Mouse (Mus musculus) gastrocnemius, adult 2 months (tissue): ENCODE measurements around the gene Psma7. TPM values are rescaled to one million over a fixed set of nuclear protein-coding genes. Genes with fewer than 3 reads are reported as not detected.

Experiments used
- DNase-seq: peaks from one replicate; pipeline ENCODE4 v3.0.0; 2022
- H3K27ac ChIP-seq: fragments of 200-600 bp; 2 replicates; pipeline ENCODE4 v1.8.1; 2022; ENCODE audit warnings: mild to moderate bottlenecking
- H3K4me3 ChIP-seq: fragments of 200-600 bp; 2 replicates; pipeline ENCODE4 v1.8.1; 2022; ENCODE audit warnings: mild to moderate bottlenecking, moderate library complexity
- CTCF ChIP-seq: fragments of 200-600 bp; IDR thresholded peaks from 2 replicates; pipeline ENCODE4 v1.8.1; 2022; ENCODE audit warnings: antibody characterized with exemption, mild to moderate bottlenecking, moderate library complexity
- intact Hi-C: fragments of 180-260 bp; cut with DNase I; formaldehyde crosslinking; loops from one replicate; pipeline ENCODE4 v1.15.1; 2025
- total RNA-seq, 2 experiments: library from RNA; stranded (reverse); gene quantifications; 2 replicates each; pipeline ENCODE4 v1.2.3; 2021

Gene Psma7
- total RNA-seq, 2 experiments from 2014 or later: 135 to 160 TPM

GRCm38 (mm10) chr2:180013686-180014085 is 28.5 kb downstream of the Psma7 start:
- DNase-seq: no peak
- intact Hi-C loops: no loop called here
- Histone ChIP-seq H3K4me3 (no peak overlapping the region), H3K27ac (no peak overlapping the region)
- no peak for TF ChIP-seq CTCF

GRCm38 (mm10) chr2:180011370-180011769 is 30.9 kb downstream of the Psma7 start:
- H3K27ac ChIP-seq: no peak overlapping the region
- no peak overlapping the region for H3K4me3 ChIP-seq
- intact Hi-C loops: no loop called here
- TF ChIP-seq CTCF: no peak
- DNase-seq: no peak

DNA sequence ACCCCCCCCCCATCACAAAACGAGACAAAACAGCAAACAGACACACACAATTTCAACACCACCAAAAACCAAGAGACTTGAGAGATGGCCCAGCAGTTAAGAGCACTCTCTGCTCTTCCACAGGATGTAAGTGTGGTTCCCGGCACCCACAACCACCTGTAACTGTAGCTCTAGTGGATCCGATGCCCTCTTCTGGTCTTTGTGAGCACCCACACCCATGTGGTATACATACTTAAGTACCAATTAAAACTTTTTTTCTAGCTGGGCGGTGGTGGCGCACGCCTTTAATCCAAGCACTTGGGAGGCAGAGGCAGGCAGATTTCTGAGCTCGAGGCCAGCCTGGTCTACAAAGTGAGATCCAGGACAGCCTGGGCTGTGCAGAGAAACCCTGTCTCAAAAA is 31.5 kb downstream of the Psma7 start:
- no peak for TF ChIP-seq CTCF
- H3K27ac ChIP-seq: no peak overlapping the region
- H3K4me3 ChIP-seq: no peak overlapping the region
- intact Hi-C loops: no loop called here
- DNase-seq: no peak

- Histone ChIP-seq H3K27ac (peak overlapping the region; percentile 12; the same call in 1 of the 2 replicates), H3K4me3 (no peak overlapping the region)
- no peak for TF ChIP-seq CTCF
- DNase-seq: no peak
- intact Hi-C loops: no loop called here
Measured at GRCm38 (mm10) chr2:180006352-180007017, 35.7 kb downstream of the Psma7 start.

GRCm38 (mm10) chr2:180005656-180006351 is 36.4 kb downstream of the Psma7 start:
- Histone ChIP-seq H3K27ac (peak overlapping the region; percentile 28; the same call in 1 of the 2 replicates), H3K4me3 (no peak overlapping the region)
- DNase-seq: peak; percentile 36
- no peak for TF ChIP-seq CTCF
- intact Hi-C loops: no loop called here

DNA sequence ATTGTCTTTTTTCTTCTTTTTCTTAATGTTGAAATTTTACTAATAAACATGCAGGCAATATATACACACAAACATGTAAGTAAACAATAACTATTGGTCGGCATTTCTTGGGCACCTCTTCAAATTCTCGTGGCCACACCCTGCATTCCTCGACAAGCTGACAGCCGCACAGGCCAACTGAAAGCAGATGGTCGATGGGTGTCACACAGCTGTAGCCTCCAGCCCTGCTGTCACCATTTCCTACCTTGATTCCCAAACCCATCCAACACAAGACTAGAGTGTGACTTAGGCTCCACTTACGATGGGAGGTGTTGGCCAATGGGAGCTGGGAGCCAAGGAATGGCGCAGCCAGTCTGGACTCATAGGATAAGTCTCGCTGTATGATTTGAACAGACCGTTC is 40.6 kb downstream of the Psma7 start:
- H3K27ac ChIP-seq: no peak overlapping the region
- TF ChIP-seq CTCF: no peak
- H3K4me3 ChIP-seq: no peak overlapping the region
- DNase-seq: no peak
- intact Hi-C loops: no loop called here

DNA sequence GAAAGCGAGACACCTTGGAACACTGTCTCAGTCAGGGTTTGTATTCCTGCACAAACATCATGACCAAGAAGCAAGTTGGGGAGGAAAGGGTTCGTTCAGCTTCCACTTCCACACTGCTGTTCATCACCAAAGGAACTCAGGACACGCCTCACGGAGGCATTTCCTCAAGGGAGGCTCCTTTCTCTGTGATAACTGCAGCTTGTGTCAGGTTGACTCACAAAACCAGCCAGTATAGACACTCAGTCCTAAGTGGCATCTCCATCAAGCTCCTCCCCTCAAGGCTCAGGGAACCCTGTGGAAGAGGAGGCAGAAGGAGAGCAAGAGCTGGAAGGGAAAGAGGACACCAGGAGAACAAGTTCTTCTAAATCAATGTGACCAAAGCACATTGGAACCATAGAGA is 43.8 kb downstream of the Psma7 start:
- Histone ChIP-seq H3K4me3 (no peak overlapping the region), H3K27ac (no peak overlapping the region)
- no peak for TF ChIP-seq CTCF
- DNase-seq: no peak
- intact Hi-C loops: no loop called here

- no peak for TF ChIP-seq CTCF
- no peak overlapping the region for H3K4me3 ChIP-seq
- DNase-seq: no peak
- H3K27ac ChIP-seq: no peak overlapping the region
- intact Hi-C loops: no loop called here
Measured at GRCm38 (mm10) chr2:179993071-179993470, 49.2 kb downstream of the Psma7 start.

DNA sequence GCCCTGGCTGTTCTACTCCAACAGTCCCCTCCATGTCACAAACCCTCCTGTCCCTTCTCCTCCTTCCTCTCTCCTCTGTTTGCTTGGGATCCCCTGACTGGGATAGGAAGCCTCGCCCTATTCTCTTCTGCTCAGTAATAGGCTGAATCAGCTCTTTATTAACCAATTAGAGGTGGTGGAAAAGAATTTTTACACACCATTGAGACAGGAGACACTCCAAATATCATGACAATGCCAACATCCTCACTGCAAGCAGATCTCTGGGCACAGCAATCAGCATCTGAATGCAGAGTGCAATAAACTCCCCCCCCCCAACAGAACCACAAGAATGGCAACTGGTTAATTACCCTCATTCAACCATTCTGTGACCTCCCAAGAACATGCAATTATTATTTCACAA is 53.1 kb downstream of the Psma7 start:
- no peak for TF ChIP-seq CTCF
- DNase-seq: no peak
- Histone ChIP-seq H3K4me3 (no peak overlapping the region), H3K27ac (no peak overlapping the region)
- intact Hi-C loops: no loop called here

DNA sequence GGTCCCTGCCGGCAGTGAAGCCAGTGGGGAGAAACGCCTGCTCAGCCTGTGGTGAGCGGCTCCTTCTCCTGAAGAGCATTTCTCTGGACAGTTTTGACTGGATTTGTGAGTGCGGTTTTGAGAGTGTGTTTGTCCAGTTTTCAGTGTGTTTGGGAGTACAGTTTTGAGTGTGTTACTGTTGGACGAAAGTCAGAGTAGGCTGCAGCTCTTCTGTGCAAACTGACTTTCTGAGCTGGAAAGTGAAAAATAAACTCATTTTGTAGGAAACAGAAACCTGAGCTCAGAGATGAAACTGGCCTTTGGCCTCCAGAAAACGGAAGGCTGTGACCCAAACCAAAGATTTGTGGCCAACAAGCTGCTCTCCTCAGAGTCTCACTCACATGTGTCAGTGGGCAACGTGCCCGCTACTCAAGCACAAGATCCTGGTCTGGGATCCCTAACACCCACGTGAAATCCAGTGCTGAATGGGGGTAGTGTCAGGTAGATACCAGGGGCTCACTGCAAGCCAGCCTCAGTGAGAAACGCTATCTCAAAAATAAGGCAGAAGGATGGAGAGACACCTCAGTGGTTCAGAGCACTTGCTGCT is 55.7 kb downstream of the Psma7 start:
- intact Hi-C loops: no loop called here

More for the DNA sequence above, 55.7 kb downstream of the Psma7 start:
- no peak for DNase-seq
- no peak for TF ChIP-seq CTCF
- H3K4me3 ChIP-seq: no peak overlapping the region
- H3K27ac ChIP-seq: no peak overlapping the region

Other genes starting within 250 kb of the Psma7 start
- gene Taf4, start 65.8 kb downstream of the Psma7 start, total RNA-seq: 10 to 100 TPM; 10.5 to 10.9 TPM
- 10 to 100 TPM; 46.2 to 48.3 TPM for gene Lsm14b, start 17.4 kb downstream of the Psma7 start, total RNA-seq
- gene Ss18l1, start 76 bp upstream of the Psma7 start, total RNA-seq: 1 to 10 TPM; 1.9 to 2.7 TPM
- 10 to 100 TPM; 13.0 to 17.4 TPM for gene Mtg2, start 28.2 kb upstream of the Psma7 start, total RNA-seq
- gene Hrh3, start 62.1 kb upstream of the Psma7 start, total RNA-seq: not detected
- gene Osbpl2, start 76.9 kb upstream of the Psma7 start, total RNA-seq: 10 to 100 TPM; 16.3 to 18.6 TPM
- gene Adrm1, start 129.1 kb upstream of the Psma7 start, total RNA-seq: 100 to 1,000 TPM in 1 of 2 experiments, 10 to 100 TPM in 1; 99.5 to 121 TPM
- 10 to 100 TPM; 10.5 to 14.8 TPM for gene Lama5, start 183.4 kb upstream of the Psma7 start, total RNA-seq
- 100 to 1,000 TPM; 359 to 473 TPM for gene Rps21, start 214.9 kb upstream of the Psma7 start, total RNA-seq
- 1 to 10 TPM; 9.3 to 9.8 TPM for gene Cables2, start 231.1 kb upstream of the Psma7 start, total RNA-seq
- not detected for gene Rbbp8nl, start 247.4 kb upstream of the Psma7 start, total RNA-seq